Mouse (Mus musculus): Measurements from ENCODE around the gene Gigyf2.

DNA sequence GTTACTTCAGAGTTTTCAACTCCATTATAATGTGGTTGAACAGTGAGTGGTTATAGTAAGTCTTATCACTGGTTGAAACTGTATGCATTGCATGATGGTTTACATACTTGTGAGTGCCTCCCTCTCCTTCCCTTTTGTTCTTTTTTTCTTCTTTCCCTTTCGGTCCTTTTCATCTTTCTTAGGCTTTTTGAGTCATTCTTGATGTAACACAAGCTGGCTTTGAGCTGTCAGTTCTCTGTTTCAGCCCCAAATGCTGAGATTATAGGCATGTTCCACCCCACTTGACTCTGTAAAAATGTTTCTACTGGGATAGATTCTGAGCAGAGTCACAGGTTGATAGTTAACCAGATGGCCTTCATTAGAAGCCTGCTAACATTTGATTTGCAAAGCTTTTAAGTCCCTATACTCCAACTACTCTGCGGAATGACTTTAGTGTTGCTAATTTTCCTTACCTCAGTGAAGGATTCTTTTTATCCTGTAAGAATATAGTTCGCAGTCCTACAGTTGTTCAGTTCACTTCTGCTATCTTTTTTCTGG lies 51.3 kb downstream of the Gigyf2 start:
- TF ChIP-seq CTCF (IDR thresholded peaks at IDR 0.05; ENCODE audit: low read depth) (no peak), EP300 (optimal IDR thresholded peaks at IDR 0.05) (no peak)
